Comparison of ENCODE assay signal across 13 mouse cellular contexts in the genomic region with DNA sequence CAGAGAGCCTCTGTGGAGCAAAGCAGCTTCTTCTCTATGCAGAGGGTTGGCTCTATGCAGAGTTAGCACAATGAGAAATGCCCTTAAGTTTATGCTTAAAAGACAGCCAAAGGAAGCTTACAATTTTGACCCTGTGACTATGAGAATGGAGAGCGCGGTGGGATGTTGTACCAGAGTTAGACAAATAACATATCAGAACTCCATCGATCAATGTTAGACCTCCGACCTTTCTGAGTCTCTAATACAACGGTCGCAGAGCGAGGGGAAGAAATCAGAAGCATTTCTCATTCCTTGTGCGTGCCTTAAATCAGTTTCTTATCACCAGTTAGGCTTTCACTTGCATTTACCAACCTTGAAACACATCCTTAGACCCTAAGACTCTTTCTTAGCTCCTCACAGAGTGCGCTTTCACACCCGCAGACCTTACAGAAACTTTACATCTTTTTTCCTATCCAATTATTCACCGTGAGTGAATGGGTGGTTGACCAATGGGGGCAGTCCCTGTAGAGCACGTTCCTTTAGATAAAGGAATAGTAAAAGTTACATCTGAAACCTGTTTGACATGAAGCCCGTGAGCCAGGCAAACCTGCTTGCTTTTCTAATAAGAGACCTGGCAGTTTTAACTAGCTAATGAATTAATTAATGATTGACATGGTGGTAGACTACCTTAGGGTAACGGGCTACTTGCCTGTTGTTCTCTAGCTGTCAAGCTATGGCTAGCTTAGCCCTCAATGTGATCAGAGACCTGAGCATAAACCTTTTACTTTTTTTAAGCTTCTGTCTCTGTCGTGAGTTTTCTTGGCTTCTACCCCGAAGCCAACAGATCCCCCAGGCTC. TPM values are rescaled to one million over a fixed set of nuclear protein-coding genes. Genes with fewer than 3 reads are reported as not detected.
DNase-seq lines count a peak whose midpoint lies in the region; ATAC-seq and TF ChIP-seq lines count a peak whose summit lies in the region.
"Had no signal": no experiment of that assay in that cellular context is flagged by ENCODE, and none has a peak within 500 bp of the region (broad histone marks: within the 10 kb centered on the region; RNA-seq: fewer than 3 reads in every experiment).

No protein-coding gene starts in this region.

- no peak for TF ChIP-seq POLR2A in CH12.LX (IDR thresholded peaks at IDR 0.05; ENCODE audit: low read depth, low read length)

- dilution Hi-C loops in CH12.LX (cut with MboI; ENCODE audit: extremely low pct_ligation_motif_present, extremely low pct_unique_long_range_greater_than_20kb, low sequenced_read_pairs) = no loop called here

- TF ChIP-seq EP300 in CH12.LX (IDR thresholded peaks at IDR 0.05; ENCODE audit: low read length) = no peak
- TF ChIP-seq EP300 in liver, embryonic 14.5 days (IDR thresholded peaks at IDR 0.05; ENCODE audit: low read depth) = no peak

- no peaks in the 10 kb centered on the region for H3K27me3 ChIP-seq in CH12.LX (replicated peaks)
- H3K27me3 ChIP-seq in liver, embryonic 14.5 days (ENCODE audit: control insufficient read depth, insufficient read depth, low read length) = no peaks in the 10 kb centered on the region

- no peak for TF ChIP-seq RAD21 in CH12.LX (IDR thresholded peaks at IDR 0.05; ENCODE audit: low read depth, low read length)

- no peaks in the 10 kb centered on the region for H3K9me3 ChIP-seq in CH12.LX (replicated peaks; ENCODE audit: low read length)
- no peaks in the 10 kb centered on the region for H3K9me3 ChIP-seq in liver, embryonic 14.5 days (ENCODE audit: control insufficient read depth, low read length)
- H3K9me3 ChIP-seq: liver, embryonic 13.5 days had no signal

- peak; percentile 45 for DNase-seq in kidney, adult 18-20 months
- DNase-seq in kidney, postnatal 4 days = no peak
- peak; percentile 28 for DNase-seq in CD4-positive, CD25-positive, alpha-beta regulatory T cell, adult 2 months (ENCODE audit: low read depth, low spot score)
- no peak for DNase-seq in CH12.LX (ENCODE audit: extremely low read depth)
- DNase-seq in liver, embryonic 14.5 days (ENCODE audit: low read depth in 3 of 3, low spot score in 3 of 3) = no peak
- no peak for DNase-seq in thymus, postnatal 14 days
- DNase-seq: adrenal gland, postnatal 36 days; gastrocnemius, postnatal 10 days; heart, postnatal 14 days; liver, embryonic 13.5 days; midbrain, embryonic 14.5 days had no signal

- peaks cover 16 to 50% of the 10 kb centered on the region in 2 experiments; a peak in 3 of 4 replicates for H3K4me1 ChIP-seq in CH12.LX (ENCODE audit: control insufficient read depth in 1 of 2, insufficient read depth in 2 of 2)
- H3K4me1 ChIP-seq in liver, embryonic 14.5 days (replicated peaks; ENCODE audit: control insufficient read depth in 2 of 2, insufficient read depth in 2 of 2, low read length in 1 of 2) = peaks cover 2 to 13% of the 10 kb centered on the region in 2 experiments; a peak in 2 of 4 replicates

- no peak for TF ChIP-seq CTCF in CH12.LX (conservative IDR thresholded peaks at IDR 0.05 in 1 of 2, IDR thresholded peaks at IDR 0.05 in 1 of 2; ENCODE audit: low read depth in 2 of 2, low read length in 2 of 2)
- TF ChIP-seq CTCF in liver, embryonic 14.5 days (IDR thresholded peaks at IDR 0.05; ENCODE audit: low read depth) = no peak

- H3K4me2 ChIP-seq in CH12.LX (ENCODE audit: insufficient read depth, low read depth, poor library complexity, severe bottlenecking) = peak overlapping the region; percentile 58; the same call in 1 of the 2 replicates
- peak overlapping the region; percentile 1; the same call in 1 of the 2 replicates for H3K4me2 ChIP-seq in liver, embryonic 14.5 days (ENCODE audit: low read depth)
- H3K4me2 ChIP-seq: liver, embryonic 13.5 days had no signal

- ATAC-seq in liver, embryonic 14.5 days (ENCODE audit: insufficient read depth) = no peak
- ATAC-seq in megakaryocyte-erythroid progenitor cell, adult 5-6 weeks (replicated peaks; ENCODE audit: low FRiP score, low TSS enrichment, poor library complexity, severe bottlenecking) = no peak

- 0 out of 2 replicates have a peak, but pooled peaks cover 3% of the 10 kb centered on the region for H3K79me2 ChIP-seq in CH12.LX (replicated peaks; ENCODE audit: control insufficient read depth, extremely low read depth, insufficient read depth, poor library complexity, severe bottlenecking)

- 55% methylated on average over 16 of the region's 16 CpGs for WGBS in liver, embryonic 14.5 days (ENCODE audit: insufficient replicate concordance)

- no peak overlapping the region for H3K4me3 ChIP-seq in CH12.LX (replicated peaks in 1 of 3; ENCODE audit: low read depth in 2 of 3, low read length in 2 of 3, poor library complexity in 1 of 3)
- no peak overlapping the region for H3K4me3 ChIP-seq in liver, embryonic 14.5 days (ENCODE audit: insufficient read depth in 1 of 2, low read depth in 2 of 2, low read length in 2 of 2)
- H3K4me3 ChIP-seq: liver, embryonic 13.5 days had no signal

- in situ Hi-C loops in CH12.LX (cut with MboI; ENCODE audit: low pct_ligation_motif_present, low pct_unique_long_range_greater_than_20kb, low sequenced_read_pairs) = no loop called here

- no peak overlapping the region for H3K27ac ChIP-seq in CH12.LX (ENCODE audit: insufficient read depth, low read depth)
- H3K27ac ChIP-seq in liver, embryonic 14.5 days = no peak overlapping the region
- H3K27ac ChIP-seq: liver, embryonic 13.5 days; macrophage had no signal

- peak overlapping the region; percentile 7; the same call in 1 of the 2 replicates for H3K9ac ChIP-seq in CH12.LX (ENCODE audit: insufficient read depth, low read depth)
- no peak overlapping the region for H3K9ac ChIP-seq in liver, embryonic 14.5 days (replicated peaks)
- H3K9ac ChIP-seq: liver, embryonic 13.5 days had no signal

- H3K36me3 ChIP-seq in CH12.LX (replicated peaks in 1 of 2; ENCODE audit: control insufficient read depth in 1 of 2, insufficient read depth in 1 of 2, low read length in 1 of 2) = no peaks in the 10 kb centered on the region
- no peaks in the 10 kb centered on the region for H3K36me3 ChIP-seq in liver, embryonic 14.5 days (replicated peaks; ENCODE audit: control insufficient read depth, insufficient read depth, low read depth)
- H3K36me3 ChIP-seq: liver, embryonic 13.5 days had no signal

TF ChIP-seq in CH12.LX, 34 proteins besides CTCF, POLR2A, EP300 and RAD21:
- TF ChIP-seq MEF2A (IDR thresholded peaks at IDR 0.05; ENCODE audit: borderline replicate concordance, low read depth, low read length) = no peak
- no peak for TF ChIP-seq NRF1 (IDR thresholded peaks at IDR 0.05; ENCODE audit: low read depth, low read length)
- no peak for TF ChIP-seq ZC3H11A (IDR thresholded peaks at IDR 0.05; ENCODE audit: low read depth, low read length)
- no peak for TF ChIP-seq TCF12 (IDR thresholded peaks at IDR 0.05; ENCODE audit: low read depth, low read length)
- no peak for TF ChIP-seq ETS1 (conservative IDR thresholded peaks at IDR 0.05; ENCODE audit: low read depth, low read length)
- peak; percentile 33; the same call in 1 of the 2 replicates for TF ChIP-seq BHLHE40 (IDR thresholded peaks at IDR 0.05; ENCODE audit: low read depth, low read length)
TF ChIP-seq in CH12.LX: peak in this region for 1.

RNA-seq across cellular contexts. Expression of a gene that starts 34.7 kb away (rescaled TPM):
- total RNA-seq in CH12.LX (2012; rRNA removed) = 21.4 and 30.9 TPM in 2 replicates
- 18.2 and 23.2 TPM in 2 replicates for total RNA-seq in CH12.LX (2014; rRNA removed)
- polyA plus RNA-seq in CH12.LX (2012; ENCODE audit: insufficient read length, low read depth) = 39.3 and 42.8 TPM in 2 replicates
- polyA plus RNA-seq in liver, embryonic 14.5 days (2012; rRNA removed) = 12.0 and 13.1 TPM in 2 replicates
- polyA plus RNA-seq in liver, embryonic 14.5 days (2014; fragmentation: Nextera tagmentation; extraction: Ambion mirVana) = 14.8 and 17.4 TPM in 2 replicates
- 48.8 and 57.3 TPM in 2 replicates for total RNA-seq in megakaryocyte-erythroid progenitor cell, adult 5-6 weeks (2014; fragmentation: Nextera tagmentation)
- 101 and 150 TPM in 2 replicates for total RNA-seq in megakaryocyte-erythroid progenitor cell, adult 5-6 weeks (2017)

Comparison
In these comparisons a context has a peak if more than half of its experiments do, and no peak if none do; other contexts are left out.
1. DNase-seq: peak in kidney, adult 18-20 months (single experiment) and CD4-positive, CD25-positive, alpha-beta regulatory T cell, adult 2 months (single experiment); none in kidney, postnatal 4 days (0 of 2), CH12.LX (single experiment), liver, embryonic 14.5 days (0 of 3) and thymus, postnatal 14 days (single experiment).